Mouse (Mus musculus): ENCODE results near the gene Ccl6. TPM values are rescaled to one million over a fixed set of nuclear protein-coding genes. Genes with fewer than 3 reads are reported as not detected.
"Not testable (repeated sequence)": the region's sequence is repeated elsewhere in the genome, so short reads cannot be mapped to it uniquely, and the experiment has no call there.

Gene Ccl6
- polyA plus RNA-seq, 1 experiment from 2014 or later, result 2.4 TPM

DNA sequence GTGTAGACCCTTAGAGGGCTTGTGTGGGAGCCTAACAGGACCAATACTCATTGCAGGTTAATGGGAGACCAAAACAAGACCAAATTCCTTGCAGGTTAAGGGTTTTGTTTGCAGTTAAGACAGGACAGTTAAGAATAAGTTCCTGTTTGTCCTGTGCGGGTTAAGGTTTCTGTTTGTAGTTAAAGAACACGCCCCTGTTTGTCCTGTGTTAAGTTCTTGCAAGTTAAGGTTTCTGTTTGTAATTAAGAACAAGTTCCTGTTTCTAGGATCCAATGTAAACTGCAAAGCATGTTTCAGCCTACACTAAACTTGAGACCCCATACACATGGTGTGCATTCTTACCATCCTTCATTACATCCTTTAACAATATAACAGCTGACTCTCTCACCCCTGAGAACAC is 22.7 kb downstream of the Ccl6 start:
- H3K27ac ChIP-seq (replicated peaks), result no peak overlapping the region
- H3K4me1 ChIP-seq, result no peaks in the 10 kb centered on the region
- H3K9me3 ChIP-seq, result no peaks in the 10 kb centered on the region
- H3K9ac ChIP-seq (replicated peaks), result no peak overlapping the region
- no peak for ATAC-seq (replicated peaks)
- WGBS, result 88% methylated on average over 2 of the region's 2 CpGs
- H3K36me3 ChIP-seq, result no peaks in the 10 kb centered on the region
- H3K27me3 ChIP-seq, result no peaks in the 10 kb centered on the region
- H3K4me2 ChIP-seq (replicated peaks), result no peak overlapping the region
- H3K4me3 ChIP-seq, result no peak overlapping the region

DNA sequence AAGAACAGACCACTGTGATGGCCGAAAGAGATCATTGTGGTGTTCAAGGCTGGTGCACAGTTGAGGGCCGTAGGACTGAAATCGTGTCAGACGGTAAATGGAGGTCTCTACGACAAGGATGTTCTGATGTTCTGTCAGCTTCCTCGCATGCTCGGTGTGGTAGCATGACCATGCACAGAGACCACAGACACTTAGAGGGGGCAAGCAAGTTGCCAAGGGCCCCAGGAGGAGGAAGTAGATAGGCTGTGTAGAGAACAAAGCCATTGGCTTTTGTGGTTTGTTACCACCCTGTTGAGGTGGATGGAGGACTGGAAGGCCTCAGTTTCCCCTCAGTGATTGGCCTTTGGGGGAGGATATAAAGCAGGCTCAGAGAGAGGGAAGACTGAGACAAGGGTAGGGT is 23.6 kb downstream of the Ccl6 start:
- Histone ChIP-seq H3K4me1 (no peaks in the 10 kb centered on the region), H3K27me3 (no peaks in the 10 kb centered on the region), H3K9ac (replicated peaks) (no peak overlapping the region), H3K9me3 (no peaks in the 10 kb centered on the region), H3K4me2 (replicated peaks) (no peak overlapping the region), H3K27ac (replicated peaks) (no peak overlapping the region), H3K4me3 (no peak overlapping the region), H3K36me3 (no peaks in the 10 kb centered on the region)
- ATAC-seq (replicated peaks), result no peak
- 98% methylated on average over 7 of the region's 7 CpGs for WGBS

DNA sequence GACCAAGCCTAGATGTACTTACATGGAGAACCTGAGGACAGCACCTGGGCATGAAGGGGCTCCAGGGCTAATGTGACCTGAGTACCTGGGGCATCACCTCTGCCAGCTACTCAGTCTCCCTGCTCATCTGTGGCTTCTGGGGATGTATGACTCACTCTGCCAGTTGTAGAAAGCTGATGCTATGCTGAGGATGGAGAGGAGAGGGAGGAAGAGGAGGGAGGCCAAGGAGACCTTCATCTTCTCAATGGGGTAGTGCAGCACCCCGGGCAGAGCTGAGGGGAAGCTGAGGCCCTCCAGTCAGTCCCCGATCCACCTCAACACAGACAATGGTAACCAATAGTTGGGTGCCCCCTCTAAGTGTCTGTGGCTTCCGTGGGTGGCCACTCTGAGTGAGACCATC is 24.1 kb downstream of the Ccl6 start:
- Histone ChIP-seq H3K4me1 (no peaks in the 10 kb centered on the region), H3K27me3 (no peaks in the 10 kb centered on the region), H3K27ac (replicated peaks) (no peak overlapping the region), H3K9me3 (no peaks in the 10 kb centered on the region), H3K4me2 (replicated peaks) (no peak overlapping the region), H3K9ac (replicated peaks) (no peak overlapping the region), H3K36me3 (no peaks in the 10 kb centered on the region), H3K4me3 (no peak overlapping the region)
- WGBS, result 89% methylated on average over 3 of the region's 3 CpGs
- no peak for ATAC-seq (replicated peaks)

DNA sequence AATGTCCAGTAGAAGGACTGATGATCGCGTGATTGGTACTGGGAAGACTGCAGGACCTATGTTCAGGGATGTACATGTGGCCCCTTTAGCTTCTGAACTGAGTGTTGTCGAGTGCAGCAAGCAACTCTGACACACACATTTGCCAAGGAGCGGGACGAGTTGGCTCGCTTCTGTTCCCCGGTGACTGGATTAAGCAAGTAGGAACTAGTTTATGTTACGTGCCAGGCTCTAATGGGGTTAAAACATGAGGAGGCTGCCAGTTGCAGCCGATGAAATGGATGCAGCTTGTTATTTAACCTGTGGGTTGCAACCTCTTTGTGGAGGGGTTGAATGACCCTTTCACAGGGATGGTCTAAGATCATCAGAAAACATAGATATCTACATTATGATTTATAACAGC is 24.8 kb downstream of the Ccl6 start:
- Histone ChIP-seq H3K4me2 (replicated peaks) (no peak overlapping the region), H3K27me3 (no peaks in the 10 kb centered on the region), H3K9ac (replicated peaks) (no peak overlapping the region), H3K4me3 (no peak overlapping the region), H3K36me3 (no peaks in the 10 kb centered on the region), H3K27ac (replicated peaks) (no peak overlapping the region), H3K9me3 (no peaks in the 10 kb centered on the region), H3K4me1 (no peaks in the 10 kb centered on the region)
- no peak for ATAC-seq (replicated peaks)
- WGBS, result 95% methylated on average over 9 of the region's 9 CpGs

DNA sequence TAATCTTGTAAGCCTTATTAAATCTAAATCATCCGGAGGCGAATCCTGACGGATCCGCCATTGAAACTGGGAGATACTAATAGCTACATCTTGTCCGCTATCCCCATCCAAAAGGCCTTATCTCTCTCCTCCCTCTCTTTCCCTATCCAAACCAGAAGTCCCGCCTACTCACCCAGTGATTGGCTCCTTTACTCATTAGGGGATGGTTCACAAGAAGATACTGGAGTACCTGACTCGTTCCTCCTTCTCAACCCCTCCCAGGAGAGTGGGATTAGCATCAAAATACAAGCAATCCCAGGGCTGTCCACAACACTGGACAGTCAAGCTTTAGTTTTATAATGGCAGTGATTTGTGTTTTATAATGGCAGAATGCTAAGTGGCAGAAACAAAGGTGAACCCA is 25.6 kb downstream of the Ccl6 start:
- Histone ChIP-seq H3K36me3 (no peaks in the 10 kb centered on the region), H3K4me1 (no peaks in the 10 kb centered on the region), H3K4me2 (replicated peaks) (no peak overlapping the region), H3K27ac (replicated peaks) (no peak overlapping the region), H3K27me3 (no peaks in the 10 kb centered on the region), H3K4me3 (no peak overlapping the region), H3K9me3 (no peaks in the 10 kb centered on the region), H3K9ac (replicated peaks) (no peak overlapping the region)
- 70% methylated on average over 7 of the region's 7 CpGs for WGBS
- no peak for ATAC-seq (replicated peaks)

DNA sequence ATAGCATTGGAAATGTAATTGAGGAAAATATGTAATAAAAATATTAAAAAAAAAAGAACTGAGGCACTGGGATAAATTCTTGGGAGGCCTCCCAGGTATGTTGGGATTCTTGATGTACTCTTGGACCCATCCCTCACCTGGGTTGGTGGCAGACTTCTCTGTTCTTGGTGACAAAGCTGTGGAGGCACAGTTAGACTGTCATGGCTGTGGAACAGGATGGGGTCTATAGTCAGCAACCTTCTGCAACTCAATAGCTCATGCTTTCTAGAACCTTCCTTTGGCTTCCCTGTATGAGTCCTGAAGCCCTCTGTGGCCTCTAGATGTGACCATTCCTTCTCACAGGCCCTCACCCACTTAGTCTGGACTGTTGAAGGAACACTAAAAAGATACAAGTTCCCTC is 26.3 kb downstream of the Ccl6 start:
- no peaks in the 10 kb centered on the region for H3K4me1 ChIP-seq
- ATAC-seq (replicated peaks), result no peak

DNA sequence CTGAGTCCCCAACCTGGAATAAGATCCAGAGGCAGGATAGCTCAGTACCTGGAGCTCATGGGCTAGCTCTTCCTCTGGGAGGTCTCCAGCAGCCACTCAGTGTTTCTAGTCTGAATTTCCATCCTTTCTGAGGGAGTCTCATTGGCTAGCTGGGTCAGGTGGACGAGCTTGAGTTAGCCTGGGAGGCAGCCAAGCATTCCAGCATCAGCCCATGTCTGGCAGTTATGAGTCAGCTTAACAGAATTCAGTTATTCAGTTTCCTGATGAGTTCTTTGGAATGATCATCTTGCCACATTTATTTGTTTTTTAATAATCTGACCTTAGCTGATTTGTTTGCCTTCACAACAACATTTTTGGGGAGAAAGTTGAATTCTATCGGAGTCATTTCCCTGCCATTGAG is 29.1 kb downstream of the Ccl6 start:
- Histone ChIP-seq H3K4me3 (no peak overlapping the region), H3K36me3 (no peaks in the 10 kb centered on the region), H3K9ac (replicated peaks) (no peak overlapping the region), H3K4me1 (no peaks in the 10 kb centered on the region), H3K9me3 (no peaks in the 10 kb centered on the region), H3K27ac (replicated peaks) (no peak overlapping the region), H3K27me3 (no peaks in the 10 kb centered on the region), H3K4me2 (replicated peaks) (no peak overlapping the region)
- 85% methylated on average over 2 of the region's 2 CpGs for WGBS
- no peak for ATAC-seq (replicated peaks)

More for the DNA sequence above, 26.3 kb downstream of the Ccl6 start:
- Histone ChIP-seq H3K27ac (replicated peaks) (no peak overlapping the region), H3K4me3 (no peak overlapping the region), H3K4me2 (replicated peaks) (no peak overlapping the region), H3K9me3 (no peaks in the 10 kb centered on the region), H3K27me3 (no peaks in the 10 kb centered on the region), H3K36me3 (no peaks in the 10 kb centered on the region), H3K9ac (replicated peaks) (no peak overlapping the region)

DNA sequence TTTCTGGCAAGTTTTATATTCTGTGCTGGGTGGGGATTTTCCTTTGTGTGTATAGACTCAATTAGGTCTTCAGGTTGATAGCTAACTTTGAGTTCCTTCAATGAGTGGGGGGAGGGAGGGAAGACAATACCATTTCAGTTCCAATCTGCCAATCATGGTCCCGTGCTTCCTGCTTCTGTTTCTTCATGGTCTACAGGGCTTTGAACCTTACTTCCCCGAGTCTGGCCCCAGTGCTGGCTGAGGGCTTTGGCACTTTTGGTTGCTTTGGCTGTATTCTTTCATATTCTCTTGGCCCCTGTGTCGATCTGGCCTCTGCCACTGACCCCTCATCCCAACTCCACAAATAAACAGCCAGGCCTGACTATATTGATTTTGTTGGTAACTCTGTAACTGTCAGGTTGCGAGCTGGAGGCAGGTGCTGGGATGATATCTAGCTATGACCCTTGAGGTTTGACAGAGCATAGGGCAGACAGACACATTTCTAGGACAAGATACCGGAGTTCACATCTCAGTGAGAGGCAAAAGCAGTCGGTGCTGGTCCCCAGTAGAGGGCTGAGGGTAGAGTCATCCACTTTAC is 30.5 kb downstream of the Ccl6 start:
- Histone ChIP-seq H3K27ac (replicated peaks) (no peak overlapping the region), H3K4me1 (no peaks in the 10 kb centered on the region), H3K9ac (replicated peaks) (no peak overlapping the region), H3K36me3 (no peaks in the 10 kb centered on the region), H3K4me2 (replicated peaks) (no peak overlapping the region), H3K4me3 (no peak overlapping the region), H3K27me3 (no peaks in the 10 kb centered on the region), H3K9me3 (no peaks in the 10 kb centered on the region)
- no peak for ATAC-seq (replicated peaks)
- WGBS, result 72% methylated on average over 6 of the region's 6 CpGs

DNA sequence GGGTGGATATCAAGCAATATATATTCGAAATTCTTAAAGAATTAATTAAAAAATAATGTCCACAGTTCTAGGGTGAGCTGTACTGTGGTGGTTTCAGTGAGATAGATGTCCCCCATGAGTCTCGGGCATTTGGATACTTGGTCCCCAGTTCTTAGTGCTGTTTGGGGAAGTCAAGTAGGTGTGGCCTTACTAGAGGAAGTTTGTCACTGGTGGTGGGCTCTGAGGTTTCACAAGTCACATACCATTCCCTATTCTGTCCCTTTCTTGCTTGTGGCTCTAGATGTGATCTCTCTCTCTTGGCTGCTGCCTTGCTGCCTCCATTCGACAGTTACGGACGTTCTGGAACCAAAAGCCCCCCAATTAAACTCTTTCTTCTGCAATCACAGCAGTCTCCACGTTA is 32.5 kb downstream of the Ccl6 start:
- Histone ChIP-seq H3K9ac (replicated peaks) (no peak overlapping the region), H3K27me3 (no peaks in the 10 kb centered on the region), H3K36me3 (no peaks in the 10 kb centered on the region), H3K27ac (replicated peaks) (no peak overlapping the region), H3K9me3 (no peaks in the 10 kb centered on the region), H3K4me1 (no peaks in the 10 kb centered on the region), H3K4me2 (replicated peaks) (no peak overlapping the region), H3K4me3 (no peak overlapping the region)
- WGBS, result 73% methylated on average over 6 of the region's 6 CpGs
- no peak for ATAC-seq (replicated peaks)

DNA sequence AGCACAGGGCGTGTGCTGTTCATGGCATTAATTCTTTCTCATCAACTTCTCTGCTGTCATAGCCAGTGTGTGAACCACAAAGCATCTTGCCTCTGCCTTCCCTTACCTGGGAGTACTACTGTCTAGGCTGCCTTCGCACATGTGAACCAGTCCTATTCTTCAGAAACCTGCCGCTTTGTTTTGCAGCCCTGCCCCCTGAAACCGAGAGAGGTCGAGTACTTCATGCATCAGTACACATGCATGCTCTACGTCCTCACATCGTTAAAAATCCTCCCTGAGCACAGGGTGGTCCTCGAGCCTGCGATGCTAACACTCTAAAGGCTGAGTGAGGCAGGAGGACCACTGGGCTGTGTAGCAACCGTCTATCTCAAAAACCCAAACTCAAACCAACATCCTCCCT is 35.8 kb downstream of the Ccl6 start:
- H3K9ac ChIP-seq (replicated peaks), result no peak overlapping the region
- H3K4me3 ChIP-seq, result no peak overlapping the region
- no peaks in the 10 kb centered on the region for H3K36me3 ChIP-seq
- H3K4me2 ChIP-seq (replicated peaks), result no peak overlapping the region
- ATAC-seq (replicated peaks), result no peak
- WGBS, result 26% methylated on average over 10 of the region's 10 CpGs
- no peaks in the 10 kb centered on the region for H3K9me3 ChIP-seq
- H3K27ac ChIP-seq (replicated peaks), result no peak overlapping the region
- no peaks in the 10 kb centered on the region for H3K27me3 ChIP-seq
- no peaks in the 10 kb centered on the region for H3K4me1 ChIP-seq

DNA sequence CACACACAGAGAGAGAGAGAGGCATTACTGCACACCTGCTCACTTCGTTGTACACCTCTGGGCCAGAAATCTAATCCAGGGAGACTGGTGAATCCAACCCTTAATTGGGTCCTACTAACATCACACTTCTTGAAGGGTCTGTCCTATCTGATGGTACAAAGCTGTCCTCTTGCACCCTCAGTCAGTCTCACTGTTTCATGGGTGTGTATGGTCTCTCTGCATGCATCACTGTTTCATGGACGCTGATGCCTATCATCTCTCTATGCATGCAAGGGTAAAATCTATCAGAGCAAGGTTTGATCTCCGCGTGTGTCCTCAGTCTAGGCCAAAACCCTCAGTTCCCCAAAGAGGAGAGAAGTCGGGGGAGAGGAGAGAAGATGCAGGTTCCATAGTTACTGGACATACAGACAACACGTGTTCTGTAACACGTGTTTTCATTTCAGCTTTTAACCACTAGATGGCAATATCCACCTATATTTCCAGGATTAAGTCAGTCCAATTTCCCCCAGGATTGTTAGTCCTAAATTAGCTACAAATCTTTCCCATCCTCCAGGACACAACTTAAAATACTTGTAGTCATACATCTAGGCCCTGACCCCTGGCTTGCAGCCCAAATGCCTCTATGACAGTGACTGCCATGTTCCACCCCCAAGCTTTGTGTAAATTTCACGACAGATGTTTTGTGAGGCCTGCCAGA is 36.7 kb downstream of the Ccl6 start:
- Histone ChIP-seq H3K9ac (replicated peaks) (0 out of 2 replicates have a peak overlapping the region, but pooled peaks have one; percentile 5), H3K4me3 (no peak overlapping the region), H3K36me3 (no peaks in the 10 kb centered on the region), H3K4me1 (no peaks in the 10 kb centered on the region), H3K9me3 (no peaks in the 10 kb centered on the region), H3K27ac (replicated peaks) (no peak overlapping the region), H3K27me3 (no peaks in the 10 kb centered on the region), H3K4me2 (replicated peaks) (peak overlapping the region; percentile 18; the same call in 1 of the 2 replicates)
- peak; percentile 57; the same call in 1 of the 2 replicates for ATAC-seq (replicated peaks)
- WGBS, result 27% methylated on average over 8 of the region's 8 CpGs

DNA sequence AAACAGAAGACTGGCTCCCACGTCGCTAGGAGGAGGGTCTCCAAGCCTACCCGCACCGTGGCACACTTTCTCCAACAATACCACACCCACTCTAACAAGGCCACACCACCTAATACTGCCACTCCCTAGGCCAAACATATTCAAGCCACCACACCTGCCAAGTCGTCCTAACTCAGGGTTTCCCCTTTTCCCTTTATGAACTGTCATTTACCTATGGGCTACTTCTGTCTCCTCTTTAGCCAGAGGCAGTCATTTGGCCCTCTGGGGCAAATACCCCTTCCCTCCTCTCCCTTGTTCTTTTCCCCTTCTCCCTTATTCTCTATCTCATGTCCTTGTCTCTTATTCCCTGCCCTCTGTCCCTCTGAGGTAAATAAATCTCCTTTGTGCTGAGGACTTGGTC is 41.2 kb downstream of the Ccl6 start:
- Histone ChIP-seq H3K9me3 (no peaks in the 10 kb centered on the region), H3K4me2 (replicated peaks) (no peak overlapping the region), H3K27ac (replicated peaks) (no peak overlapping the region), H3K27me3 (no peaks in the 10 kb centered on the region), H3K36me3 (no peaks in the 10 kb centered on the region), H3K4me3 (no peak overlapping the region), H3K4me1 (no peaks in the 10 kb centered on the region), H3K9ac (replicated peaks) (no peak overlapping the region)
- ATAC-seq (replicated peaks), result no peak
- 87% methylated on average over 5 of the region's 5 CpGs for WGBS

DNA sequence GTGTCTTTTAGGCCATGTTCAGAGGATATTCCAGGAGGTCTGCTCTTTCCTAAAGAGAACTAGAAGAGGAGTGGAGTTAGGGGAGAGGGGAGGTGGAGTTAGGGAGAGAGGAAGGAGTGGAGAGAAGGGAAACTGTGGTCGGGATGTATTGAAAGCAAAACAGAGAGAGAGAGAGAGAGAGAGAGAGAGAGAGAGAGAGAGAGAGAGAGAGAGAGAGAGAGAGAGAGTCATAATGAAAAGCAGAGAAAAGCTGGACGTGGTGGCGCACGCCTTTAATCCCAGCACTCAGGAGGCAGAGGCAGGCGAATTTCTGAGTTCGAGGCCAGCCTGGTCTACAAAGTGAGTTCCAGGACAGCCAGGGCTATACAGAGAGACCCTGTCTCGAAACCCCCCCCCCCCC is 41.9 kb downstream of the Ccl6 start:
- WGBS, result 91% methylated on average over 7 of the region's 7 CpGs
- H3K4me2 ChIP-seq (replicated peaks); H3K4me3 ChIP-seq: not testable (repeated sequence)

More for the DNA sequence above, 41.9 kb downstream of the Ccl6 start:
- not testable (repeated sequence) for H3K27me3 ChIP-seq; H3K36me3 ChIP-seq; H3K9me3 ChIP-seq; H3K9ac ChIP-seq (replicated peaks); H3K4me1 ChIP-seq; ATAC-seq (replicated peaks); H3K27ac ChIP-seq (replicated peaks)

All from forebrain, embryonic 15.5 days (tissue).